Mouse (Mus musculus): ENCODE data around the gene Phtf2.

- TF ChIP-seq CTCF (IDR thresholded peaks at IDR 0.05; ENCODE audit: low read depth) (no peak), EP300 (IDR thresholded peaks at IDR 0.05; ENCODE audit: low read depth) (peak; percentile 47; the same call in 1 of the 2 replicates)
These were observed at the start of gene Phtf2, which contains the start of gene Tmem60 for GRCm38 (mm10) chr5:20881915-20882800.
